Mouse (Mus musculus) intestine, embryonic 16.5 days (tissue): ENCODE results near the gene Riok2. TPM values are rescaled to one million over a fixed set of nuclear protein-coding genes. Genes with fewer than 3 reads are reported as not detected.
A peak's percentile ranks its signal among the peaks of the same experiment; 100 is the strongest.
"Not testable (repeated sequence)": the region's sequence is repeated elsewhere in the genome, so short reads cannot be mapped to it uniquely, and the experiment has no call there.

Source experiments
- ATAC-seq: fragments of 200-750 bp; cut with Nextera tagmentation; 2 replicates; pipeline ENCODE4 v1.8.0; 2017; ENCODE audit warnings: moderate TSS enrichment, moderate library complexity
- H3K27ac ChIP-seq: fragments of 300-500 bp; sonication (generic); 2 replicates; pipeline ENCODE4 v1.5.1; 2014; ENCODE audit warnings: mild to moderate bottlenecking, low read length
- H3K27me3 ChIP-seq: fragments of 300-500 bp; sonication (generic); replicated peaks from 2 replicates; pipeline ENCODE4 v1.6.1; 2014; ENCODE audit warnings: low read length, control low read depth, mixed read lengths; ENCODE audit not compliant: control insufficient read depth, insufficient read depth
- H3K36me3 ChIP-seq: fragments of 300-500 bp; sonication (generic); 2 replicates; pipeline ENCODE4 v1.6.1; 2014; ENCODE audit warnings: low read length, control low read depth; ENCODE audit not compliant: control insufficient read depth, insufficient read depth
- H3K4me1 ChIP-seq: fragments of 300-500 bp; sonication (generic); 2 replicates; pipeline ENCODE4 v1.6.1; 2014; ENCODE audit warnings: low read length, control low read depth, mixed read lengths; ENCODE audit not compliant: control insufficient read depth, insufficient read depth
- H3K4me2 ChIP-seq: fragments of 300-500 bp; sonication (generic); 2 replicates; pipeline ENCODE4 v1.6.1; 2014; ENCODE audit warnings: low read depth, low read length, control low read depth
- H3K4me3 ChIP-seq: fragments of 300-500 bp; sonication (generic); 2 replicates; pipeline ENCODE4 v1.5.1; 2014; ENCODE audit warnings: mild to moderate bottlenecking, low read length
- H3K9ac ChIP-seq: fragments of 300-500 bp; sonication (generic); 2 replicates; pipeline ENCODE4 v1.6.1; 2014; ENCODE audit warnings: low read depth, low read length
- H3K9me3 ChIP-seq: fragments of 300-500 bp; sonication (generic); 2 replicates; pipeline ENCODE4 v1.6.1; 2016; ENCODE audit warnings: low read length, control low read depth; ENCODE audit not compliant: control insufficient read depth
- WGBS: fragments of 180-500 bp; shearing (Covaris S2); extraction: QIAGEN DNeasy Blood & Tissue Kit; methylation state at CpG from one replicate; pipeline ENCODE4 v1.1.7; 2014; 5-methylcytosine and 5-hydroxymethylcytosine counted together
- polyA plus RNA-seq: library from polyadenylated mRNA; unstranded; fragments of >200 nt; fragmentation: Nextera tagmentation; extraction: Ambion mirVana; gene quantifications from 2 replicates; pipeline ENCODE4 v1.2.1, GENCODE M21; 2015

Riok2 gene
- polyA plus RNA-seq: 23.9 and 25.8 TPM in 2 replicates

GRCm38 (mm10) chr17:17373918-17374910 lies at the start of gene Riok2:
Riok2 (plus strand) TSS chr17:17374309.
- peak; percentile 98 for ATAC-seq
- peak within 1 kb of the TSS; percentile 86 for H3K9ac ChIP-seq
- H3K4me1 ChIP-seq: 0 out of 2 replicates have a peak, but pooled peaks cover 7% of the 10 kb centered on the region
- H3K36me3 ChIP-seq: peaks cover 5% of the 10 kb centered on the region; the same call in 1 of the 2 replicates
- no peaks in the 10 kb centered on the region for H3K27me3 ChIP-seq
- WGBS: under 1% methylated on average over 48 of the region's 48 CpGs
- peak within 1 kb of the TSS; percentile 65 for H3K4me3 ChIP-seq
- H3K9me3 ChIP-seq: no peaks in the 10 kb centered on the region
- peak within 1 kb of the TSS; percentile 94 for H3K27ac ChIP-seq
- peak within 1 kb of the TSS; percentile 73 for H3K4me2 ChIP-seq

GRCm38 (mm10) chr17:17326022-17326421 lies 48.1 kb upstream of the Riok2 start:
- ATAC-seq: peak; percentile 76; the same call in 1 of the 2 replicates
- H3K4me1 ChIP-seq, H3K27ac ChIP-seq, H3K9me3 ChIP-seq, H3K9ac ChIP-seq, H3K4me3 ChIP-seq, H3K4me2 ChIP-seq, H3K36me3 ChIP-seq, H3K27me3 ChIP-seq: not testable (repeated sequence)
- 50% methylated on average over 1 of the region's 1 CpGs for WGBS

- Histone ChIP-seq H3K36me3 (no peaks in the 10 kb centered on the region), H3K9ac (no peak overlapping the region), H3K9me3 (no peaks in the 10 kb centered on the region), H3K27me3 (no peaks in the 10 kb centered on the region), H3K4me1 (no peaks in the 10 kb centered on the region), H3K4me3 (no peak overlapping the region), H3K4me2 (no peak overlapping the region), H3K27ac (no peak overlapping the region)
- 78% methylated on average over 4 of the region's 4 CpGs for WGBS
- ATAC-seq: peak; percentile 71
Measured at GRCm38 (mm10) chr17:17326636-17327035, 47.5 kb upstream of the Riok2 start.

GRCm38 (mm10) chr17:17345374-17346183 lies 28.5 kb upstream of the Riok2 start:
- not testable (repeated sequence) for H3K4me1 ChIP-seq, H3K9me3 ChIP-seq, H3K9ac ChIP-seq, H3K27ac ChIP-seq, H3K36me3 ChIP-seq, H3K27me3 ChIP-seq
- peak overlapping the region; percentile 31 for H3K4me3 ChIP-seq
- peak overlapping the region; percentile 53 for H3K4me2 ChIP-seq
- peak; percentile 81 for ATAC-seq
- 5% methylated on average over 30 of the region's 40 CpGs for WGBS

GRCm38 (mm10) chr17:17346281-17346680 lies 27.8 kb upstream of the Riok2 start:
- not testable (repeated sequence) for H3K27ac ChIP-seq, H3K9me3 ChIP-seq, H3K4me1 ChIP-seq, H3K9ac ChIP-seq, H3K27me3 ChIP-seq, H3K36me3 ChIP-seq, ATAC-seq
- Histone ChIP-seq H3K4me3 (peak overlapping the region; percentile 31), H3K4me2 (peak overlapping the region; percentile 53)
- 43% methylated on average over 4 of the region's 4 CpGs for WGBS

GRCm38 (mm10) chr17:17373550-17373917 lies 575 bp upstream of the Riok2 start:
- no peaks in the 10 kb centered on the region for H3K9me3 ChIP-seq
- ATAC-seq: no peak; the same call in 1 of the 2 replicates
- peak overlapping the region; percentile 73 for H3K4me2 ChIP-seq
- 0 out of 2 replicates have a peak, but pooled peaks cover 7% of the 10 kb centered on the region for H3K4me1 ChIP-seq
- H3K27ac ChIP-seq: peak overlapping the region; percentile 94
- H3K4me3 ChIP-seq: peak overlapping the region; percentile 65
- peak overlapping the region; percentile 86 for H3K9ac ChIP-seq
- 2% methylated on average over 6 of the region's 6 CpGs for WGBS
- peaks cover 5% of the 10 kb centered on the region; the same call in 1 of the 2 replicates for H3K36me3 ChIP-seq
- no peaks in the 10 kb centered on the region for H3K27me3 ChIP-seq

- Histone ChIP-seq H3K9ac (peak overlapping the region; percentile 74; the same call in 1 of the 2 replicates), H3K4me3 (peak overlapping the region; percentile 65), H3K4me2 (peak overlapping the region; percentile 58), H3K9me3 (no peaks in the 10 kb centered on the region), H3K27ac (no peak overlapping the region), H3K4me1 (0 out of 2 replicates have a peak, but pooled peaks cover 7% of the 10 kb centered on the region), H3K36me3 (peaks cover 6% of the 10 kb centered on the region; the same call in 1 of the 2 replicates), H3K27me3 (no peaks in the 10 kb centered on the region)
- WGBS: 84% methylated on average over 3 of the region's 3 CpGs
- no peak for ATAC-seq
Measured at GRCm38 (mm10) chr17:17375581-17375980, 1.5 kb downstream of the Riok2 start.

GRCm38 (mm10) chr17:17383703-17384102 lies 9.6 kb downstream of the Riok2 start:
- Histone ChIP-seq H3K4me3 (no peak overlapping the region), H3K9ac (no peak overlapping the region), H3K4me2 (no peak overlapping the region), H3K4me1 (no peaks in the 10 kb centered on the region), H3K36me3 (peaks cover 15% of the 10 kb centered on the region; the same call in 1 of the 2 replicates), H3K9me3 (no peaks in the 10 kb centered on the region), H3K27me3 (no peaks in the 10 kb centered on the region), H3K27ac (no peak overlapping the region)
- ATAC-seq: no peak
- WGBS: 98% methylated on average over 4 of the region's 4 CpGs

- no peak for ATAC-seq
- Histone ChIP-seq H3K9me3 (no peaks in the 10 kb centered on the region), H3K36me3 (peaks cover 16% of the 10 kb centered on the region; the same call in 1 of the 2 replicates), H3K4me3 (no peak overlapping the region), H3K9ac (no peak overlapping the region), H3K27ac (no peak overlapping the region), H3K4me2 (no peak overlapping the region), H3K27me3 (no peaks in the 10 kb centered on the region), H3K4me1 (no peaks in the 10 kb centered on the region)
- WGBS: 90% methylated on average over 3 of the region's 3 CpGs
Measured at GRCm38 (mm10) chr17:17384502-17384901, 10.4 kb downstream of the Riok2 start.
